Comparison of ENCODE assay signal across 12 mouse cellular contexts in genomic region chr6:128992337-128992736, GRCm38 (mm10). TPM values are rescaled to one million over a fixed set of nuclear protein-coding genes. Genes with fewer than 3 reads are reported as not detected.
DNase-seq lines count a peak whose midpoint lies in the region; ATAC-seq and TF ChIP-seq lines count a peak whose summit lies in the region.
"Had no signal": no experiment of that assay in that cellular context is flagged by ENCODE, and none has a peak within 500 bp of the region (broad histone marks: within the 10 kb centered on the region; RNA-seq: fewer than 3 reads in every experiment).

No protein-coding gene starts in this region.

- no peak overlapping the region for H3K9ac ChIP-seq in forebrain, embryonic 12.5 days
- no peak overlapping the region for H3K9ac ChIP-seq in forebrain, postnatal 0 days
- no peak overlapping the region for H3K9ac ChIP-seq in embryonic facial prominence, embryonic 15.5 days
- no peak overlapping the region for H3K9ac ChIP-seq in liver, embryonic 12.5 days
- H3K9ac ChIP-seq: heart, embryonic 12.5 days had no signal

- H3K4me3 ChIP-seq in forebrain, embryonic 12.5 days (replicated peaks) = no peak overlapping the region
- no peak overlapping the region for H3K4me3 ChIP-seq in forebrain, postnatal 0 days (ENCODE audit: low read depth, low read length)
- no peak overlapping the region for H3K4me3 ChIP-seq in embryonic facial prominence, embryonic 15.5 days (replicated peaks)
- H3K4me3 ChIP-seq in megakaryocyte, embryonic 14.5 days (replicated peaks) = peak overlapping the region; percentile 82
- H3K4me3 ChIP-seq in liver, embryonic 12.5 days = no peak overlapping the region
- H3K4me3 ChIP-seq: heart, embryonic 12.5 days had no signal

- TF ChIP-seq CTCF in forebrain, postnatal 0 days (IDR thresholded peaks at IDR 0.05; ENCODE audit: low read depth) = no peak

- H3K27ac ChIP-seq in forebrain, embryonic 12.5 days = 0 out of 2 replicates have a peak overlapping the region, but pooled peaks have one; percentile 13
- H3K27ac ChIP-seq in forebrain, postnatal 0 days (ENCODE audit: low read depth, low read length) = no peak overlapping the region
- H3K27ac ChIP-seq in embryonic facial prominence, embryonic 15.5 days (replicated peaks) = peak overlapping the region; percentile 79
- H3K27ac ChIP-seq in liver, embryonic 12.5 days = no peak overlapping the region

- peak; percentile 39; the same call in 1 of the 2 replicates for ATAC-seq in forebrain, embryonic 12.5 days (ENCODE audit: low FRiP score)
- no peak for ATAC-seq in forebrain, postnatal 0 days
- ATAC-seq in CD4-positive, CD25-positive, alpha-beta regulatory T cell, adult 4 months = peak; percentile 27
- ATAC-seq in embryonic facial prominence, embryonic 15.5 days (ENCODE audit: insufficient number of reproducible peaks, low FRiP score, low TSS enrichment, low read depth) = no peak
- no peak for ATAC-seq in liver, embryonic 12.5 days

- 3% methylated on average over 2 of the region's 2 CpGs for WGBS in forebrain, embryonic 12.5 days
- 6% methylated on average over 2 of the region's 2 CpGs for WGBS in forebrain, postnatal 0 days
- WGBS in embryonic facial prominence, embryonic 15.5 days = 17% methylated on average over 2 of the region's 2 CpGs
- 60% methylated on average over 2 of the region's 2 CpGs for WGBS in liver, embryonic 12.5 days (ENCODE audit: insufficient replicate concordance)

- no peak for DNase-seq in forebrain, postnatal 0 days
- no peak for DNase-seq in urinary bladder, adult 2 months (ENCODE audit: low spot score)
- DNase-seq in heart, adult 18-20 months = no peak
- DNase-seq: kidney, postnatal 10 days; left cerebral cortex, postnatal 4 days; lung, postnatal 4 days had no signal

- peaks cover 27% of the 10 kb centered on the region for H3K27me3 ChIP-seq in forebrain, embryonic 12.5 days
- no peaks in the 10 kb centered on the region for H3K27me3 ChIP-seq in forebrain, postnatal 0 days (ENCODE audit: insufficient read depth, low read length)
- no peaks in the 10 kb centered on the region for H3K27me3 ChIP-seq in embryonic facial prominence, embryonic 15.5 days
- H3K27me3 ChIP-seq in megakaryocyte, embryonic 14.5 days (replicated peaks) = no peaks in the 10 kb centered on the region
- no peaks in the 10 kb centered on the region for H3K27me3 ChIP-seq in liver, embryonic 12.5 days (replicated peaks)
- H3K27me3 ChIP-seq: heart, embryonic 12.5 days had no signal

- no peaks in the 10 kb centered on the region for H3K9me3 ChIP-seq in forebrain, embryonic 12.5 days
- H3K9me3 ChIP-seq in forebrain, postnatal 0 days (ENCODE audit: low read length) = no peaks in the 10 kb centered on the region
- H3K9me3 ChIP-seq in embryonic facial prominence, embryonic 15.5 days (replicated peaks) = no peaks in the 10 kb centered on the region
- H3K9me3 ChIP-seq in megakaryocyte, embryonic 14.5 days = no peaks in the 10 kb centered on the region
- no peaks in the 10 kb centered on the region for H3K9me3 ChIP-seq in liver, embryonic 12.5 days (replicated peaks)
- H3K9me3 ChIP-seq: heart, embryonic 12.5 days had no signal

- peaks cover 9% of the 10 kb centered on the region for H3K4me1 ChIP-seq in forebrain, embryonic 12.5 days
- H3K4me1 ChIP-seq in forebrain, postnatal 0 days (ENCODE audit: insufficient read depth) = no peaks in the 10 kb centered on the region
- H3K4me1 ChIP-seq in embryonic facial prominence, embryonic 15.5 days = peaks cover 16% of the 10 kb centered on the region
- H3K4me1 ChIP-seq in megakaryocyte, embryonic 14.5 days = peaks cover 48% of the 10 kb centered on the region
- peaks cover 19% of the 10 kb centered on the region for H3K4me1 ChIP-seq in liver, embryonic 12.5 days

- H3K4me2 ChIP-seq in forebrain, embryonic 12.5 days = peak overlapping the region; percentile 25
- no peak overlapping the region for H3K4me2 ChIP-seq in forebrain, postnatal 0 days (ENCODE audit: low read depth)
- H3K4me2 ChIP-seq in embryonic facial prominence, embryonic 15.5 days (replicated peaks) = peak overlapping the region; percentile 28; the same call in 1 of the 2 replicates
- H3K4me2 ChIP-seq in liver, embryonic 12.5 days = no peak overlapping the region
- H3K4me2 ChIP-seq: heart, embryonic 12.5 days had no signal

- H3K36me3 ChIP-seq in forebrain, embryonic 12.5 days (replicated peaks) = no peaks in the 10 kb centered on the region
- no peaks in the 10 kb centered on the region for H3K36me3 ChIP-seq in forebrain, postnatal 0 days (ENCODE audit: insufficient read depth)
- no peaks in the 10 kb centered on the region for H3K36me3 ChIP-seq in embryonic facial prominence, embryonic 15.5 days
- H3K36me3 ChIP-seq in megakaryocyte, embryonic 14.5 days (replicated peaks; ENCODE audit: low read length) = no peaks in the 10 kb centered on the region
- H3K36me3 ChIP-seq in liver, embryonic 12.5 days = no peaks in the 10 kb centered on the region
- H3K36me3 ChIP-seq: heart, embryonic 12.5 days had no signal

RNA-seq across cellular contexts. Expression of gene Klrb1f, which starts 53.4 kb away (rescaled TPM):
- polyA plus RNA-seq in forebrain, embryonic 12.5 days (2016; fragmentation: Nextera tagmentation; extraction: Ambion mirVana) = not detected in 2 replicates
- total RNA-seq in forebrain, postnatal 0 days (2014; rRNA removed) = 0.46 and 0.76 TPM in 2 replicates
- polyA plus RNA-seq in forebrain, postnatal 0 days (2015; fragmentation: Nextera tagmentation; extraction: Ambion mirVana) = 0.28 and 0.55 TPM in 2 replicates
- polyA plus RNA-seq in CD4-positive, CD25-positive, alpha-beta regulatory T cell, adult 4 months (2017; shearing (Covaris generic)) = 1 to 10 TPM; 2.2 to 3.7 TPM
- 0.39 TPM in 1 of 2 replicates, not detected in the other for polyA plus RNA-seq in embryonic facial prominence, embryonic 15.5 days (2015; fragmentation: Nextera tagmentation; extraction: Ambion mirVana)
- polyA plus RNA-seq in megakaryocyte, embryonic 14.5 days (2012; ENCODE audit: insufficient read depth, low replicate concordance) = not detected in 2 replicates
- polyA plus RNA-seq in urinary bladder, adult 2 months (2012; rRNA removed) = 0.37 and 0.54 TPM in 2 replicates
- polyA plus RNA-seq in liver, embryonic 12.5 days (2016; fragmentation: Nextera tagmentation; extraction: Ambion mirVana) = 0.38 and 0.50 TPM in 2 replicates
- not detected for total RNA-seq in heart, adult 18-20 months (2021)
- polyA plus RNA-seq: heart, embryonic 12.5 days had no signal

RNA-seq across cellular contexts. Expression of gene Clec2g, which starts 58.2 kb away (rescaled TPM):
- not detected in 2 replicates for polyA plus RNA-seq in forebrain, embryonic 12.5 days (2016; fragmentation: Nextera tagmentation; extraction: Ambion mirVana)
- 0.08 TPM in 1 of 2 replicates, not detected in the other for total RNA-seq in forebrain, postnatal 0 days (2014; rRNA removed)
- not detected in 2 replicates for polyA plus RNA-seq in forebrain, postnatal 0 days (2015; fragmentation: Nextera tagmentation; extraction: Ambion mirVana)
- under 1 TPM in 1 of 2 experiments, not detected in 1; 0.17 TPM for polyA plus RNA-seq in CD4-positive, CD25-positive, alpha-beta regulatory T cell, adult 4 months (2017; shearing (Covaris generic))
- 3.7 and 5.6 TPM in 2 replicates for polyA plus RNA-seq in embryonic facial prominence, embryonic 15.5 days (2015; fragmentation: Nextera tagmentation; extraction: Ambion mirVana)
- polyA plus RNA-seq in megakaryocyte, embryonic 14.5 days (2012; ENCODE audit: insufficient read depth, low replicate concordance) = not detected in 2 replicates
- polyA plus RNA-seq in urinary bladder, adult 2 months (2012; rRNA removed) = 0.03 and 0.15 TPM in 2 replicates
- not detected in 2 replicates for polyA plus RNA-seq in liver, embryonic 12.5 days (2016; fragmentation: Nextera tagmentation; extraction: Ambion mirVana)
- total RNA-seq in heart, adult 18-20 months (2021) = 1 to 10 TPM; 2.2 to 3.1 TPM
- total RNA-seq: left cerebral cortex, postnatal 4 days had no signal
- polyA plus RNA-seq: heart, embryonic 12.5 days had no signal

Comparison
In these comparisons a context has a peak if more than half of its experiments do, and no peak if none do; other contexts are left out.
1. ATAC-seq: peak in forebrain, embryonic 12.5 days (single experiment) and CD4-positive, CD25-positive, alpha-beta regulatory T cell, adult 4 months (single experiment); none in forebrain, postnatal 0 days (single experiment), embryonic facial prominence, embryonic 15.5 days (single experiment) and liver, embryonic 12.5 days (single experiment).
2. H3K27ac ChIP-seq: peak in forebrain, embryonic 12.5 days (single experiment) and embryonic facial prominence, embryonic 15.5 days (single experiment); none in forebrain, postnatal 0 days (single experiment) and liver, embryonic 12.5 days (single experiment).
3. H3K4me2 ChIP-seq: peak in forebrain, embryonic 12.5 days (single experiment) and embryonic facial prominence, embryonic 15.5 days (single experiment); none in forebrain, postnatal 0 days (single experiment) and liver, embryonic 12.5 days (single experiment).